Mouse (Mus musculus) cerebellum, adult (tissue): Measurements from ENCODE around the gene Gucy1b2.

Experiments
- ATAC-seq: cut with Nextera tagmentation; 2 replicates; pipeline ENCODE4 v1.9.2; 2017; ENCODE audit warnings: mild to moderate bottlenecking, moderate library complexity, mixed read lengths; ENCODE audit not compliant: insufficient number of reproducible peaks, low FRiP score, low TSS enrichment

The Gucy1b2 gene

GRCm38 (mm10) chr14:62376115-62376514 lies 80.0 kb downstream of the Gucy1b2 start:
- ATAC-seq: no peak

GRCm38 (mm10) chr14:62375694-62376093 lies 80.4 kb downstream of the Gucy1b2 start:
- 0 out of 2 replicates have a peak, but pooled peaks have one; percentile 50 for ATAC-seq

- ATAC-seq: no peak
These were observed 82.1 kb downstream of the Gucy1b2 start for GRCm38 (mm10) chr14:62374001-62374400.

GRCm38 (mm10) chr14:62370819-62371218 lies 85.3 kb downstream of the Gucy1b2 start:
- no peak for ATAC-seq

- ATAC-seq: no peak
These were observed 92.3 kb downstream of the Gucy1b2 start for GRCm38 (mm10) chr14:62363774-62364173.

GRCm38 (mm10) chr14:62361263-62361980 lies 94.7 kb downstream of the Gucy1b2 start:
- ATAC-seq: no peak

- no peak for ATAC-seq
These were observed 100.9 kb downstream of the Gucy1b2 start for GRCm38 (mm10) chr14:62355201-62355600.

GRCm38 (mm10) chr14:62353793-62354192 lies 102.3 kb downstream of the Gucy1b2 start:
- no peak for ATAC-seq

GRCm38 (mm10) chr14:62353372-62353771 lies 102.7 kb downstream of the Gucy1b2 start:
- no peak for ATAC-seq

- ATAC-seq: no peak
These were observed 105.2 kb downstream of the Gucy1b2 start for GRCm38 (mm10) chr14:62350890-62351289.

GRCm38 (mm10) chr14:62350186-62350585 lies 105.9 kb downstream of the Gucy1b2 start:
- no peak for ATAC-seq

GRCm38 (mm10) chr14:62349786-62350185 lies 106.3 kb downstream of the Gucy1b2 start:
- no peak for ATAC-seq

GRCm38 (mm10) chr14:62347103-62347502 lies 109.0 kb downstream of the Gucy1b2 start:
- ATAC-seq: no peak

- ATAC-seq: no peak
These were observed 109.5 kb downstream of the Gucy1b2 start for GRCm38 (mm10) chr14:62346570-62346969.
